Mouse (Mus musculus): ENCODE results near the gene Sdf2l1. TPM values are rescaled to one million over a fixed set of nuclear protein-coding genes. Genes with fewer than 3 reads are reported as not detected.
"Not testable (repeated sequence)": the region's sequence is repeated elsewhere in the genome, so short reads cannot be mapped to it uniquely, and the experiment has no call there.

The Sdf2l1 gene
- polyA plus RNA-seq (2014; fragmentation: Nextera tagmentation; extraction: Ambion mirVana), result 20.3 and 23.2 TPM in 2 replicates

GRCm38 (mm10) chr16:17132089-17132905 lies at the start of gene Sdf2l1:
Gene Sdf2l1 (minus strand): TSS chr16:17132383.
- H3K4me2 ChIP-seq (ENCODE audit: low read length), result peak within 1 kb of the TSS; percentile 95
- H3K36me3 ChIP-seq (ENCODE audit: control insufficient read depth, insufficient read depth, low read length), result no peaks in the 10 kb centered on the region
- ATAC-seq (ENCODE audit: low FRiP score, low TSS enrichment) (peak; percentile 98), DNase-seq (peak; percentile 98)
- no peaks in the 10 kb centered on the region for H3K9me3 ChIP-seq (ENCODE audit: control insufficient read depth, low read length)
- peak within 1 kb of the TSS; percentile 83 for H3K27ac ChIP-seq (replicated peaks; ENCODE audit: low read depth, low read length)
- peak within 1 kb of the TSS; percentile 76 for H3K4me3 ChIP-seq (replicated peaks; ENCODE audit: low read depth, low read length)
- WGBS, result under 1% methylated on average over 47 of the region's 47 CpGs
- H3K9ac ChIP-seq (replicated peaks; ENCODE audit: low read length), result peak within 1 kb of the TSS; percentile 63
- H3K27me3 ChIP-seq (ENCODE audit: control insufficient read depth, insufficient read depth, low read length), result no peaks in the 10 kb centered on the region
- peaks cover 9% of the 10 kb centered on the region; the same call in 1 of the 2 replicates for H3K4me1 ChIP-seq (ENCODE audit: control insufficient read depth, insufficient read depth, low read length)

- H3K4me3 ChIP-seq (replicated peaks; ENCODE audit: low read depth, low read length), result no peak overlapping the region
- WGBS, result 88% methylated on average over 4 of the region's 4 CpGs
- no peak for ATAC-seq (ENCODE audit: low FRiP score, low TSS enrichment)
These were observed 49.2 kb upstream of the Sdf2l1 start for GRCm38 (mm10) chr16:17181382-17181781.

DNA sequence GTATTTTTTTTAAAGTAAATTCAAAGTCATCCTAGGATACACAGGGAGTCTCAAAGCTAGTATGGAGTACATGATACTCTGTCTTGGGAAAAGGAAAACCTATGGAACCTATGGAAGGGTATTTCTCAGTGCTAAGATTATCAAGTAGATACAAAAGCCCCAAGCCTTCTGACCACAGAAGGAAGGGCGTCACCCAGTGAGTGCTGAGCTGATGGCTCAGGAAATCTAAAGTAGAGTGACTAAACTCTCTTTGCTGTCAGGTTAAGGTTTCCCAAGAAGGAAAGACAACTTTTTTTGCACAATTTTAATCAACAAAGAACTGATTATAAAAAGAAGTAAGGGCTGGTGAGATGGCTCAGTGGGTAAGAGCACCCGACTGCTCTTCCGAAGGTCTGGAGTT lies 47.5 kb upstream of the Sdf2l1 start:
- Histone ChIP-seq H3K9ac (replicated peaks; ENCODE audit: low read length) (no peak overlapping the region), H3K4me3 (replicated peaks; ENCODE audit: low read depth, low read length) (no peak overlapping the region), H3K27me3 (ENCODE audit: control insufficient read depth, insufficient read depth, low read length) (no peaks in the 10 kb centered on the region), H3K4me2 (ENCODE audit: low read length) (no peak overlapping the region), H3K27ac (replicated peaks; ENCODE audit: low read depth, low read length) (no peak overlapping the region), H3K4me1 (ENCODE audit: control insufficient read depth, insufficient read depth, low read length) (no peaks in the 10 kb centered on the region), H3K9me3 (ENCODE audit: control insufficient read depth, low read length) (no peaks in the 10 kb centered on the region), H3K36me3 (ENCODE audit: control insufficient read depth, insufficient read depth, low read length) (peaks cover 11% of the 10 kb centered on the region)
- no peak for DNase-seq
- 91% methylated on average over 3 of the region's 3 CpGs for WGBS
- ATAC-seq (ENCODE audit: low FRiP score, low TSS enrichment), result no peak

More at GRCm38 (mm10) chr16:17181382-17181781, 49.2 kb upstream of the Sdf2l1 start:
- Histone ChIP-seq H3K9me3 (ENCODE audit: control insufficient read depth, low read length) (no peaks in the 10 kb centered on the region), H3K9ac (replicated peaks; ENCODE audit: low read length) (no peak overlapping the region), H3K27ac (replicated peaks; ENCODE audit: low read depth, low read length) (no peak overlapping the region), H3K4me1 (ENCODE audit: control insufficient read depth, insufficient read depth, low read length) (no peaks in the 10 kb centered on the region), H3K27me3 (ENCODE audit: control insufficient read depth, insufficient read depth, low read length) (no peaks in the 10 kb centered on the region), H3K36me3 (ENCODE audit: control insufficient read depth, insufficient read depth, low read length) (peaks cover 3% of the 10 kb centered on the region; the same call in 1 of the 2 replicates), H3K4me2 (ENCODE audit: low read length) (no peak overlapping the region)
- DNase-seq, result no peak

- no peak for DNase-seq
- no peak overlapping the region for H3K27ac ChIP-seq (replicated peaks; ENCODE audit: low read depth, low read length)
- no peaks in the 10 kb centered on the region for H3K27me3 ChIP-seq (ENCODE audit: control insufficient read depth, insufficient read depth, low read length)
- H3K4me3 ChIP-seq (replicated peaks; ENCODE audit: low read depth, low read length), result no peak overlapping the region
- H3K4me2 ChIP-seq (ENCODE audit: low read length), result no peak overlapping the region
- peaks cover 26% of the 10 kb centered on the region for H3K36me3 ChIP-seq (ENCODE audit: control insufficient read depth, insufficient read depth, low read length)
- no peaks in the 10 kb centered on the region for H3K9me3 ChIP-seq (ENCODE audit: control insufficient read depth, low read length)
- 100% methylated on average over 1 of the region's 1 CpGs for whole genome bisulfite sequencing
- H3K4me1 ChIP-seq (ENCODE audit: control insufficient read depth, insufficient read depth, low read length), result no peaks in the 10 kb centered on the region
- ATAC-seq (ENCODE audit: low FRiP score, low TSS enrichment), result no peak
- H3K9ac ChIP-seq (replicated peaks; ENCODE audit: low read length), result no peak overlapping the region
These were observed 45.5 kb upstream of the Sdf2l1 start for GRCm38 (mm10) chr16:17177623-17178170.

GRCm38 (mm10) chr16:17175765-17176164 lies 43.6 kb upstream of the Sdf2l1 start:
- ATAC-seq (ENCODE audit: low FRiP score, low TSS enrichment) (no peak), DNase-seq (no peak)
- WGBS, result 87% methylated on average over 2 of the region's 2 CpGs
- Histone ChIP-seq H3K9me3 (ENCODE audit: control insufficient read depth, low read length) (no peaks in the 10 kb centered on the region), H3K36me3 (ENCODE audit: control insufficient read depth, insufficient read depth, low read length) (peaks cover 34% of the 10 kb centered on the region), H3K27ac (replicated peaks; ENCODE audit: low read depth, low read length) (no peak overlapping the region), H3K27me3 (ENCODE audit: control insufficient read depth, insufficient read depth, low read length) (no peaks in the 10 kb centered on the region), H3K4me2 (ENCODE audit: low read length) (no peak overlapping the region), H3K9ac (replicated peaks; ENCODE audit: low read length) (no peak overlapping the region), H3K4me3 (replicated peaks; ENCODE audit: low read depth, low read length) (no peak overlapping the region), H3K4me1 (ENCODE audit: control insufficient read depth, insufficient read depth, low read length) (no peaks in the 10 kb centered on the region)

DNA sequence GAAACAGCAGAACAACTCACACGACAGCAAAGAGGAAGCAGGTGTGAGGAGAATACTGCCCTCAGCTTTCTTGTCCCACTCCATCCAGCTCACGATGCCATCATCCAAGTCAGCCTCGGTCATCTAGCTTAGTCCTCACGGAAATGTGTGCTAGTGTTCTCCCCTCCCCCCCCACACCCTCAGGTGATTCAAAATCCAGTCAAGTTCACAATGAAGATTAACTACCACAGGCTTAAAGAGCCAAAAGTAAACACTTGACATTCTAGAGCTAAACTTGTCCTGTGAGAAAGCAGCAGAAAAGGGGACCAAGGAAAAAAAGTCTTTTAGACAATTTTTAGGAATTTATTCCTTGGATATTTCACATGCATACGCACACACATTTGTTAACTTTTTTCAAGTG lies 35.9 kb upstream of the Sdf2l1 start:
- no peak overlapping the region for H3K27ac ChIP-seq (replicated peaks; ENCODE audit: low read depth, low read length)
- no peaks in the 10 kb centered on the region for H3K9me3 ChIP-seq (ENCODE audit: control insufficient read depth, low read length)
- WGBS, result 93% methylated on average over 5 of the region's 5 CpGs
- DNase-seq (no peak), ATAC-seq (ENCODE audit: low FRiP score, low TSS enrichment) (no peak)
- no peak overlapping the region for H3K9ac ChIP-seq (replicated peaks; ENCODE audit: low read length)
- H3K27me3 ChIP-seq (ENCODE audit: control insufficient read depth, insufficient read depth, low read length), result no peaks in the 10 kb centered on the region
- no peak overlapping the region for H3K4me3 ChIP-seq (replicated peaks; ENCODE audit: low read depth, low read length)
- H3K4me1 ChIP-seq (ENCODE audit: control insufficient read depth, insufficient read depth, low read length), result no peaks in the 10 kb centered on the region
- peaks cover 35% of the 10 kb centered on the region for H3K36me3 ChIP-seq (ENCODE audit: control insufficient read depth, insufficient read depth, low read length)
- H3K4me2 ChIP-seq (ENCODE audit: low read length), result no peak overlapping the region

DNA sequence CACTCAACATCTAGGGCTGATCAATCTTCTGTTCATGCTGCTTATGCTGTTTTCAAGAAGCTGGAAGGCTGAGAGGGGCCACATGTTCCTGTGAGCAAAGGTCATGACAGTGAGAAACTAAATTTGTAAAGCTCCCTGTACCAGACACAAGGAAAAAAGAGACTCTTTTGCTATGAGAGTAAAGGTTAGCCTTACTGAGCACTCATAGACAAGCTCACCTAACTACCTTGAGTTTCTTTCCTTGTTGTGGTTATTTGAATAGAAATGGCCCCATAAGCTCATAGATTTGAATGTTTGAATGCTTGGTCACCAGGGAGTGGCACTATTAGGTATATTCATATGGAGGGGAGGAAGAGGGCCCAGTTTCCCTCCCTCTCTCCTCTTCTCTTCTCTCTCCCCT lies 35.0 kb upstream of the Sdf2l1 start:
- ATAC-seq (ENCODE audit: low FRiP score, low TSS enrichment), result no peak
- Histone ChIP-seq H3K4me1 (ENCODE audit: control insufficient read depth, insufficient read depth, low read length) (no peaks in the 10 kb centered on the region), H3K4me2 (ENCODE audit: low read length) (no peak overlapping the region), H3K9me3 (ENCODE audit: control insufficient read depth, low read length) (no peaks in the 10 kb centered on the region), H3K27ac (replicated peaks; ENCODE audit: low read depth, low read length) (no peak overlapping the region), H3K9ac (replicated peaks; ENCODE audit: low read length) (no peak overlapping the region), H3K27me3 (ENCODE audit: control insufficient read depth, insufficient read depth, low read length) (no peaks in the 10 kb centered on the region), H3K4me3 (replicated peaks; ENCODE audit: low read depth, low read length) (no peak overlapping the region), H3K36me3 (ENCODE audit: control insufficient read depth, insufficient read depth, low read length) (peaks cover 26% of the 10 kb centered on the region)
- DNase-seq, result no peak

DNA sequence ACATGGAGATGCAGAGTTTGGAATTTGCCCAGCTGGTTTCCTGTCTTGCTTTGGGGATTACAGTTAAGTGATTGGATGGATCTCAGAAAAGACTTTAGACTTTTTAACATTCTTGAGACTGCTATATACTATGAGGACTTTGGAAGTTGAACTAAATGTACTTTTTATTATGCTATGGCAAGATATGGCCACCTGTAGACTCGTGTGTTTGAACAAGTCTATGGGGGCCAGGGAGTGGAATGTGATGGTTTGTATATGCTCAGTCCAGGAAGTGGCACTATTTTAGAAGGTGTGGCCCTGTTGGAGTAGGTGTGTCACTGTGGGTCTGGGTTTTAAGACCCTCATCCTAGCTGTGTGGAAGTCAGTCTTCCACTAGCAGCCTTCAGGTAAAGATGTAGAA lies 33.3 kb upstream of the Sdf2l1 start:
- DNase-seq; H3K4me1 ChIP-seq (ENCODE audit: control insufficient read depth, insufficient read depth, low read length); H3K27me3 ChIP-seq (ENCODE audit: control insufficient read depth, insufficient read depth, low read length); H3K27ac ChIP-seq (replicated peaks; ENCODE audit: low read depth, low read length); H3K4me2 ChIP-seq (ENCODE audit: low read length); H3K9ac ChIP-seq (replicated peaks; ENCODE audit: low read length); H3K9me3 ChIP-seq (ENCODE audit: control insufficient read depth, low read length); ATAC-seq (ENCODE audit: low FRiP score, low TSS enrichment); H3K4me3 ChIP-seq (replicated peaks; ENCODE audit: low read depth, low read length): not testable (repeated sequence)
- H3K36me3 ChIP-seq (ENCODE audit: control insufficient read depth, insufficient read depth, low read length), result peaks cover 26% of the 10 kb centered on the region; the same call in 1 of the 2 replicates
- 97% methylated on average over 1 of the region's 1 CpGs for WGBS

GRCm38 (mm10) chr16:17154346-17154745 lies 22.2 kb upstream of the Sdf2l1 start:
- Histone ChIP-seq H3K9ac (replicated peaks; ENCODE audit: low read length) (no peak overlapping the region), H3K36me3 (ENCODE audit: control insufficient read depth, insufficient read depth, low read length) (peaks cover 60% of the 10 kb centered on the region), H3K27ac (replicated peaks; ENCODE audit: low read depth, low read length) (no peak overlapping the region), H3K4me3 (replicated peaks; ENCODE audit: low read depth, low read length) (no peak overlapping the region), H3K4me1 (ENCODE audit: control insufficient read depth, insufficient read depth, low read length) (no peaks in the 10 kb centered on the region), H3K4me2 (ENCODE audit: low read length) (no peak overlapping the region), H3K9me3 (ENCODE audit: control insufficient read depth, low read length) (no peaks in the 10 kb centered on the region), H3K27me3 (ENCODE audit: control insufficient read depth, insufficient read depth, low read length) (no peaks in the 10 kb centered on the region)
- ATAC-seq (ENCODE audit: low FRiP score, low TSS enrichment), result no peak
- WGBS, result 99% methylated on average over 2 of the region's 2 CpGs
- DNase-seq, result no peak
